Mouse (Mus musculus): ENCODE measurements around the gene Tlk1.

Tlk1 gene

DNA sequence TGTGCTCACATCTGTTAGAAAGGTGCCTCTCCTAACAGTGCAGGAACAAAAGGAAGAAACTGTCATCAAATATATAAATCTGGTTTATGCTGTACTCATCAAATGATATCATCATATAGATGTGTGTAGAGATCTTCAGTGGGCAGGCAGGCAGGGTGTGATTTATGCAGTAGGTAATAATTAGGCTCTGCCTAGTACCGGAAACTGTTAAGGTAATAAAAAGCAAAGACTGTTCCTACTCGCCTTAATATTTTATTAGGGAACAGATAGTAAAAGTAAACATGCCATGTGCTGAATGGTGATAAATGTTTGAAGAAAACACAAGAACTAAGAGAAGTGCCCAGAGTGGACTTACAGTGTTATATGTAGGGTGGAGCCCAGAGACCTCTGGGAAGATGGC lies 143.2 kb downstream of the Tlk1 start:
- 89% methylated on average over 2 of the region's 2 CpGs for WGBS

GRCm38 (mm10) chr2:70673445-70674126 lies 151.9 kb downstream of the Tlk1 start:
- WGBS: 63% methylated on average over 7 of the region's 7 CpGs

DNA sequence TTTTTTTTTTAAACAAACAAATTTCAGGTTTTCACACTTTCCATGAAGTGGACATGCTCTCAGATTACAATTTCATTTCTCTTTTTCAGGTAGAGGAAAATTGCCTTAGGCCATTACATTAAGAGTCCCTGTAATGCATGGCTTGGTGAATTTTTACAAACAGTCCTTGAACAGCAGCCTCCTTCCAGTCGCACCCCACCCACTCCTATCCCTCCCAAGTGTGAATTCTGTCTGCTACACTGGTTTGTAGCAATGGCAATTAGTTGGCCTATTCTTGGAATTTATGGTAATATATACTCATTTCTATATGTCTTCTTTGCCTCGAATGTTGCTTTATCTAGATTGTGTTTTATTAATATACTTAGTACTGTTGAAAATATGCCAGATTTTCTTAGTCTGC lies 153.1 kb downstream of the Tlk1 start:
- 48% methylated on average over 2 of the region's 2 CpGs for WGBS

DNA sequence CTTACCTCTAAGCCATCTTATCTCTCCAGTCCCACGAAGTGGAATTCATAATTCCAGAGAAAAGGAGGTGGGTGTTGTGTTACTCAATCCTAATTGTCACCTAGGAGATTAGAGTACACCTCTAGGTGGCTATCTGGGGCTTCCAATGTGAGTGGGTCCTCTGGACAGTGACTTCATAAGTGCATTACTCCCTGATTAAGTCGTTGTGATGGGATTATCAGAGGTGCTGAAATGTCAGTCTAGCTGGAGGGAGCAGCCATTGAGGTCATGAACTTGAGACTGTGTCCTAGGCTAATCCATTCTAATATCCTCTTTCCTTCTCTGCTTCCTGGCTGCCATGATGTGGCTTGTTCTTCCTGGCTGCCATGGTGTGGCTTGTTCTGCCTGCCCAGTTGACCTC lies 155.6 kb downstream of the Tlk1 start:
- 64% methylated on average over 2 of the region's 2 CpGs for WGBS

- WGBS: 63% methylated on average over 2 of the region's 2 CpGs
Measured at GRCm38 (mm10) chr2:70669241-70669640, 156.3 kb downstream of the Tlk1 start.

DNA sequence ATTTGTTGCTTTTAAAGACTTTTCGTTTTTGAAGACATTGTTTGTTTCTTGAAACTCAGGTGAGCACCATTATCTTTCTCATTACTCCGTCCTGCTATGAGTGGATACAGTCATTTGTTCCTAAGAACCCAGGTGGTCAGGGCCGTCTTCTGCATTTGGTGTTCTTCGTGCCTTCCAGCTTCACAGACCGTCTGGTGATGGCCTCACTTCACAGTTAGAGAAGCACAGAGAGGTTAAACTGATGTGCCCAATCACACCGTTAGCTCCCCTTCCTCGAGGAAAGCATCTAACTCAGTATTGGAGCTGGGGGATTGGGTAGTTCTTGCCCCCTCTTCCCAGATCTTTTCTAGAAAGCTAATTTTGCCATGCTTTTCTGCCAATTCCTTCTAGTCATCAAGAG lies 158.5 kb downstream of the Tlk1 start:
- WGBS: 84% methylated on average over 7 of the region's 7 CpGs

DNA sequence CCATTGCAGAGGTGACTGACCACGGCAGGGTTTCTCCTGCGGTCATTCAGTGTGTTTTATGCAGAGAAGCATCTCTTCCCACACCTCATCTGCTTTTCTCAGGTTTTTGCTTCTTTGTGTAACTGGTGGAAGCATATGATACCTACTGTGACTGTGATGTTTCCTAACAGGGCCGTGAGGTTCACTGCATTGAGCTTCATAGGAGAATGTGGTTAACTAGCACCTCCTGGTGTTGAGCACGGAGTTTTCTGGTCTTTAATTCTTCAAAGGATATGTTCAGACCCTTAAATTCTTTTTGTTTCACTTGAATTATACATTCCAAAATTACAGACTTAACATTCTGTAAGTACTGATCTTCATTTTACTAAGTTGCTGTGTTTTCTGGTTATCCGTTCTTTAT lies 161.8 kb downstream of the Tlk1 start:
- WGBS: 64% methylated on average over 5 of the region's 5 CpGs
